Mouse (Mus musculus) liver, embryonic 11.5 days (tissue): ENCODE data around the gene Hexa. TPM values are rescaled to one million over a fixed set of nuclear protein-coding genes. Genes with fewer than 3 reads are reported as not detected.
A peak's percentile ranks its signal among the peaks of the same experiment; 100 is the strongest.

Experiments used
- ATAC-seq: fragments of 200-750 bp; cut with Nextera tagmentation; replicated peaks from 2 replicates; pipeline ENCODE4 v1.8.0; 2017; ENCODE audit warnings: moderate number of reproducible peaks, mild to moderate bottlenecking, moderate TSS enrichment, moderate library complexity; ENCODE audit not compliant: low FRiP score
- DNase-seq: peaks from one replicate; pipeline ENCODE4 v3.0.0-alpha.2; 2017; ENCODE audit warnings: low spot score
- H3K27ac ChIP-seq: fragments of 300-500 bp; sonication (generic); 2 replicates; pipeline ENCODE4 v1.5.1; 2014; ENCODE audit warnings: mild to moderate bottlenecking, low read depth, low read length, control low read depth
- H3K27me3 ChIP-seq: fragments of 300-500 bp; sonication (generic); replicated peaks from 2 replicates; pipeline ENCODE4 v1.6.1; 2014; ENCODE audit warnings: low read length, mixed read lengths; ENCODE audit not compliant: control insufficient read depth, insufficient read depth
- H3K36me3 ChIP-seq: fragments of 300-500 bp; sonication (generic); 2 replicates; pipeline ENCODE4 v1.6.1; 2014; ENCODE audit warnings: mild to moderate bottlenecking, low read length, moderate library complexity, mixed read lengths; ENCODE audit not compliant: control insufficient read depth, insufficient read depth
- H3K4me1 ChIP-seq: fragments of 300-500 bp; sonication (generic); replicated peaks from 2 replicates; pipeline ENCODE4 v1.6.1; 2014; ENCODE audit warnings: low read length, mixed read lengths; ENCODE audit not compliant: control insufficient read depth, insufficient read depth
- H3K4me2 ChIP-seq: fragments of 300-500 bp; sonication (generic); 2 replicates; pipeline ENCODE4 v1.6.1; 2014; ENCODE audit warnings: mild to moderate bottlenecking, control low read depth, moderate library complexity
- H3K4me3 ChIP-seq: fragments of 300-500 bp; sonication (generic); 2 replicates; pipeline ENCODE4 v1.5.1; 2014; ENCODE audit warnings: low read depth, low read length, control low read depth
- H3K9ac ChIP-seq: fragments of 300-500 bp; sonication (generic); 2 replicates; pipeline ENCODE4 v1.6.1; 2014; ENCODE audit warnings: low read depth, low read length, control low read depth
- H3K9me3 ChIP-seq: fragments of 300-500 bp; sonication (generic); 2 replicates; pipeline ENCODE4 v1.6.1; 2016; ENCODE audit warnings: low read length, inconsistent platforms, mixed read lengths; ENCODE audit not compliant: control insufficient read depth
- WGBS: fragments of 180-500 bp; shearing (Covaris S2); extraction: QIAGEN DNeasy Blood & Tissue Kit; methylation state at CpG from one replicate; pipeline ENCODE4 v1.1.7; 2014; 5-methylcytosine and 5-hydroxymethylcytosine counted together
- polyA plus RNA-seq: library from polyadenylated mRNA; unstranded; fragments of >200 nt; fragmentation: Nextera tagmentation; extraction: Ambion mirVana; gene quantifications from 2 replicates; pipeline ENCODE4 v1.2.1, GENCODE M21; 2014

Gene Hexa
- polyA plus RNA-seq, 1 experiment from 2014 or later, result 62.4 TPM

DNA sequence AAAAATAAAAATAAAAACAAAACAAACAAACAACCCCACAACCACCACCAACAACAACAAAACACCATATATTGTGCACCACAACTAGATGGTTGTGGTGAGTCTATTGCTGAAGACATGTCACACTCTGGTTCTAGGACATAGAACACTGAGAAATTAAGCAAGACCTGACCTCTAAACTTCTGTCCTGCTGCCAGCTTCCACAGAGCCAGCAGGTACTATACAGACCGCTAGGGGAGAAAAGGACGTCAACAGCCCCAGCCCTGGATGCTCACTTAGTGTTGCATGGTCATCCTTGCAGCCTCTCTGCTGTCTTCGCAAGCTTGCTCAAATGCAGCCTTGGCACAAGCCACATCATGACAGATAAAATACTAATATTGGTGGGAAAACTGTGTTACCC lies 11.8 kb upstream of the Hexa start:
- Histone ChIP-seq H3K36me3 (no peaks in the 10 kb centered on the region), H3K9ac (no peak overlapping the region), H3K4me2 (no peak overlapping the region), H3K4me3 (no peak overlapping the region), H3K4me1 (peaks cover 5% of the 10 kb centered on the region; the same call in 1 of the 2 replicates), H3K27me3 (no peaks in the 10 kb centered on the region), H3K9me3 (no peaks in the 10 kb centered on the region), H3K27ac (no peak overlapping the region)
- no peak for DNase-seq
- no peak for ATAC-seq
- WGBS, result 85% methylated on average over 3 of the region's 3 CpGs

DNA sequence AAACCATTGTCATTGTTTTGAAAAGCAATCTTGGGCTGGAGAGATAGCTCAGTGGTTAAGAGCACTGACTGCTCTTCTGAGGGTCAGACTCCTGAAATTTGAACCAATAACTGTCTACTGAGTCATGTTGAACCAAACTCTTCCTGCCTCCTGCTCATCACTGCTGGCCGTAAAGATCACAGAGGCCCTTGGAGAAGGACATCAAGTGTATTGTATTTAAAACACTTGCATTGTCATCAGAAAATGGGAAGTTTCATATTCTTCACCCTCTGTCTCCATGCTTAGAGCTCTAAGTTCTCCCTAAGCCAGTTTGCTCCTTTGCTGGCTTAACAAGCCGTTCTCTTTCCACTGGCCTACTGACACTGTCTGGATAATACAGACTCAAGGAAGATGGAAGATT lies 11.1 kb upstream of the Hexa start:
- Histone ChIP-seq H3K4me1 (no peaks in the 10 kb centered on the region), H3K27me3 (no peaks in the 10 kb centered on the region), H3K9ac (no peak overlapping the region), H3K4me3 (no peak overlapping the region), H3K4me2 (no peak overlapping the region), H3K27ac (no peak overlapping the region), H3K9me3 (no peaks in the 10 kb centered on the region), H3K36me3 (no peaks in the 10 kb centered on the region)
- WGBS, result 80% methylated on average over 2 of the region's 2 CpGs
- DNase-seq, result no peak
- ATAC-seq, result no peak

DNA sequence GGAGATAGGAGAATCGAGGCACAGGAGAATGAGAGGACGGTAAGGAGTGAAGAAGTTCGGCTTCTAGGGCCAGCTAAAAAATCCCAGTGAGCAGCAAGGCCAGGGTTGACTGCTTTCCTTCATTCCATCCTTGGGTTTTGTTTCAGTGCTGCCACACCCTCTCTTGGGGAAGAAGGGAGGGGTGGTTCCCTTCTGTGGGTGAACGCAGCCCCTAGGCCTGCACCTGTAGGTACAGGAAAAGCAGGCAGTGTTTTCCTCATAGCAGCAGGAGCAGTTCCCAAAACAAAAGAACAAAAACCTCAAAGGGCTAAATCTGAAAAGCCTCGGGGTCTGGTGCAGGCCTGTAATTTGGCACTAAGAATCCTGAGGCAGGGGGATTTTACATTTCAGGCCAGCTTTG lies 7.7 kb upstream of the Hexa start:
- Histone ChIP-seq H3K36me3 (no peaks in the 10 kb centered on the region), H3K4me3 (no peak overlapping the region), H3K4me1 (no peaks in the 10 kb centered on the region; the same call in 1 of the 2 replicates), H3K27ac (no peak overlapping the region), H3K4me2 (no peak overlapping the region), H3K9ac (no peak overlapping the region), H3K27me3 (no peaks in the 10 kb centered on the region), H3K9me3 (no peaks in the 10 kb centered on the region)
- ATAC-seq, result no peak
- DNase-seq, result no peak
- WGBS, result 62% methylated on average over 5 of the region's 5 CpGs

GRCm38 (mm10) chr9:59533422-59533821 lies 5.9 kb upstream of the Hexa start:
- Histone ChIP-seq H3K4me1 (no peaks in the 10 kb centered on the region; the same call in 1 of the 2 replicates), H3K27ac (no peak overlapping the region), H3K27me3 (no peaks in the 10 kb centered on the region), H3K4me3 (no peak overlapping the region), H3K9ac (no peak overlapping the region), H3K36me3 (no peaks in the 10 kb centered on the region), H3K9me3 (no peaks in the 10 kb centered on the region), H3K4me2 (no peak overlapping the region)
- DNase-seq (no peak), ATAC-seq (no peak)
- WGBS, result 70% methylated on average over 2 of the region's 2 CpGs

- no peaks in the 10 kb centered on the region; the same call in 1 of the 2 replicates for H3K4me1 ChIP-seq
- no peaks in the 10 kb centered on the region for H3K36me3 ChIP-seq
- no peak overlapping the region for H3K4me2 ChIP-seq
- DNase-seq (no peak), ATAC-seq (no peak)
- 61% methylated on average over 4 of the region's 4 CpGs for WGBS
- H3K27ac ChIP-seq, result no peak overlapping the region
- no peaks in the 10 kb centered on the region for H3K9me3 ChIP-seq
- H3K4me3 ChIP-seq, result no peak overlapping the region
- no peaks in the 10 kb centered on the region for H3K27me3 ChIP-seq
- H3K9ac ChIP-seq, result no peak overlapping the region
These were observed 5.5 kb upstream of the Hexa start for GRCm38 (mm10) chr9:59533889-59534288.

DNA sequence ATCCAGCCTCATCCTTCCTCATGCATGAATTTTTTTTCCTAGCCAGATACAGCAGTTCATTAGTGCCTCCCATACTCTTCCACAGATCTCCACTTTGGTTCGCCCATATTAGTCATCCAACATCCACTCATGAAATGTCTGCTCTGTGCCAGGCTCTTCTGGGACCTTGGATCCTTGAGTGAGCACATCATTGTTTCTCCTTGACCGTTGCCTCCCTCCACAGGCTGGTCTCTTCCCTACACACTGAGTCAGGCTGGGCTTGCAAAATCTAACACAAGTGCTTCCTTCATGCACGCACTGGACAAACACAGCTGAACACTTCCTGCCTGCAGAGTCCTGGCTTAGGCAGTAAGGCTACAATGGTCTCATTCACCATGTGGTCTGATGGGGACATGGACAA lies 1.7 kb upstream of the Hexa start:
- no peaks in the 10 kb centered on the region for H3K27me3 ChIP-seq
- no peak overlapping the region for H3K9ac ChIP-seq
- 70% methylated on average over 3 of the region's 3 CpGs for WGBS
- H3K4me1 ChIP-seq, result peaks cover 11% of the 10 kb centered on the region
- ATAC-seq, result no peak
- H3K27ac ChIP-seq, result no peak overlapping the region
- no peak overlapping the region for H3K4me2 ChIP-seq
- no peak overlapping the region for H3K4me3 ChIP-seq
- no peak for DNase-seq
- no peaks in the 10 kb centered on the region for H3K9me3 ChIP-seq
- H3K36me3 ChIP-seq, result no peaks in the 10 kb centered on the region

DNA sequence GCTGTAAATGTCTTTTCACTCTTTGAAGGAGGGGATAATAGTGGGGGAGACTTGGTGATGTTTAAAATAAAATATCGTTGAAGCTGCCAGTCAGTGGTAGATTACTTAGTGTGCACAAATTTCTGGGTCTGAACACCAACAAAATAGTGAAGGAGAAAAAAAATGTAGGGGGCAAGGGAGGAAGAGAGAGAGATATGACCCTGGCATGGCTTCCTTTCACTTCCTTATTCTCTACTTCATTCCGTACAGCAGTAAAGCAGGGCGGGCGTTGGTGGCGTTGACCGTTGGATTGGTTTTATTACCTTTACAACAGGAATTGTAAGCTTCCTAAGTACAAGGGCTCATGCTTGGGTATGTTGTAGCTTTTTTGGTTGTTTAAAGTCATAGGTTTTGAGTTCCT lies 2.3 kb downstream of the Hexa start:
- WGBS, result 68% methylated on average over 6 of the region's 6 CpGs
- H3K9ac ChIP-seq, result no peak overlapping the region
- H3K4me1 ChIP-seq, result peaks cover 11% of the 10 kb centered on the region
- H3K9me3 ChIP-seq, result no peaks in the 10 kb centered on the region
- ATAC-seq, result no peak
- 0 out of 2 replicates have a peak, but pooled peaks cover under 1% of the 10 kb centered on the region for H3K36me3 ChIP-seq
- 0 out of 2 replicates have a peak overlapping the region, but pooled peaks have one; percentile 4 for H3K4me3 ChIP-seq
- no peak for DNase-seq
- no peaks in the 10 kb centered on the region for H3K27me3 ChIP-seq
- H3K27ac ChIP-seq, result no peak overlapping the region
- H3K4me2 ChIP-seq, result peak overlapping the region; percentile 87

DNA sequence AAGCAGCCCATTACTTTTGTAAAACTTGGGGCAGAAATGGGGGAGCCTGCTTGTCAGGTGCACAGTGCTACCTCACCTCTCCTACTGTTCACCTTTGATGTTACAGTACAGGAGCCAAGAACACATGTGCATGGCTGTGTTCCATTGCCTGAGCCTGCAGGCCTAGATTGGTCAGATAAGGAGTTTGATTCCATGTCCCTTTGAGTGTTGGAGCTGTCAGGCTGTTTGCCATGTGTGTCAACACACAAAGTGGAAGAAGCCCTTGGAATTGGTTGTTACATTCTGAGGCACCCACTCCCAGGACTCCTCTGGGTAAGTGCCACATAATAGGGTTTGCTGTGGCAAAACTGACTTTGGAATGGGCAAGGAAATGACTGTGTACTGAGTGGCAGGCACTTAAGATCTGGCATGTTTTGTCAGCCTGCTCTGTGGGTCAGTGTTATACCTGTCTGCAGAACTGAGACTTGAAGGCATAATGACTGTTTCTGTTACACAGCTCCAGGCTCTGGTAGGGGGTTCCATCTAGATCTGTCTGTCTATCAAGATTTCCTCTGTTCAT lies 3.5 kb downstream of the Hexa start:
- peaks cover 11% of the 10 kb centered on the region for H3K4me1 ChIP-seq
- H3K4me3 ChIP-seq, result no peak overlapping the region
- 0 out of 2 replicates have a peak, but pooled peaks cover 2% of the 10 kb centered on the region for H3K36me3 ChIP-seq
- H3K27me3 ChIP-seq, result no peaks in the 10 kb centered on the region
- H3K9me3 ChIP-seq, result no peaks in the 10 kb centered on the region
- ATAC-seq (no peak), DNase-seq (no peak)
- peak overlapping the region; percentile 29; the same call in 1 of the 2 replicates for H3K4me2 ChIP-seq
- no peak overlapping the region for H3K9ac ChIP-seq
- no peak overlapping the region; the same call in 1 of the 2 replicates for H3K27ac ChIP-seq

- Histone ChIP-seq H3K4me1 (peaks cover 11% of the 10 kb centered on the region), H3K4me3 (no peak overlapping the region), H3K4me2 (no peak overlapping the region), H3K36me3 (0 out of 2 replicates have a peak, but pooled peaks cover 2% of the 10 kb centered on the region), H3K27me3 (no peaks in the 10 kb centered on the region), H3K9ac (no peak overlapping the region), H3K27ac (no peak overlapping the region), H3K9me3 (no peaks in the 10 kb centered on the region)
- no peak for DNase-seq
- 48% methylated on average over 5 of the region's 5 CpGs for WGBS
- no peak; the same call in 1 of the 2 replicates for ATAC-seq
These were observed 5.4 kb downstream of the Hexa start for GRCm38 (mm10) chr9:59544739-59545138.
